Mouse (Mus musculus) heart, postnatal 10 days (tissue): ENCODE results near the gene Slc26a11. TPM values are rescaled to one million over a fixed set of nuclear protein-coding genes. Genes with fewer than 3 reads are reported as not detected.

Experiments
- DNase-seq, 2 experiments: peaks; one replicate each; pipeline ENCODE4 v3.0.0; 2021
- intact Hi-C: fragments of 180-260 bp; cut with DNase I; formaldehyde crosslinking; loops from one replicate; pipeline ENCODE4 v1.15.1; 2025
- total RNA-seq, 2 experiments: library from RNA; stranded (reverse); gene quantifications; 2 replicates each; pipeline ENCODE4 v1.2.3; 2021

Slc26a11 gene
- 1 to 10 TPM; 3.7 to 5.0 TPM for total RNA-seq

- peak; percentile 91 to 94 for DNase-seq
- intact Hi-C loops, result no loop called here
Measured at GRCm38 (mm10) chr11:119355443-119356385, at the start of gene Slc26a11, which contains the start of gene Sgsh. Gene Slc26a11, plus strand, starts transcription at chr11:119355557. Gene Sgsh, minus strand, starts transcription at chr11:119355536.

- intact Hi-C loops, result no loop called here
Measured at GRCm38 (mm10) chr11:119306762-119307657, 48.3 kb upstream of the Slc26a11 start.

GRCm38 (mm10) chr11:119307658-119307867 is 47.8 kb upstream of the Slc26a11 start, which contains the start of gene Card14:
Gene Card14, plus strand, starts transcription at chr11:119307768.
- DNase-seq, result no peak
- intact Hi-C loops, result no loop called here

More at GRCm38 (mm10) chr11:119306762-119307657, 48.3 kb upstream of the Slc26a11 start:
- DNase-seq, result no peak

GRCm38 (mm10) chr11:119307916-119308315 is 47.4 kb upstream of the Slc26a11 start:
- intact Hi-C loops, result no loop called here
- no peak for DNase-seq

GRCm38 (mm10) chr11:119310621-119311020 is 44.7 kb upstream of the Slc26a11 start:
- no peak for DNase-seq
- intact Hi-C loops, result no loop called here

- DNase-seq, result no peak
- intact Hi-C loops, result no loop called here
Measured at GRCm38 (mm10) chr11:119314252-119314936, 41.0 kb upstream of the Slc26a11 start.

GRCm38 (mm10) chr11:119316720-119317119 is 38.6 kb upstream of the Slc26a11 start:
- intact Hi-C loops, result no loop called here
- peak; percentile 37 to 41 for DNase-seq

- intact Hi-C loops, result no loop called here
- DNase-seq, result no peak
Measured at GRCm38 (mm10) chr11:119322521-119322920, 32.8 kb upstream of the Slc26a11 start.

GRCm38 (mm10) chr11:119325068-119325467 is 30.3 kb upstream of the Slc26a11 start:
- intact Hi-C loops, result no loop called here
- no peak for DNase-seq

GRCm38 (mm10) chr11:119330592-119330991 is 24.8 kb upstream of the Slc26a11 start:
- intact Hi-C loops, result no loop called here
- no peak for DNase-seq

- DNase-seq, result no peak
- intact Hi-C loops, result no loop called here
Measured at GRCm38 (mm10) chr11:119331970-119332369, 23.4 kb upstream of the Slc26a11 start.

- intact Hi-C loops, result loop anchor here (1.0 to 5.0 kb wide), 4 partner anchors 25 to 152 kb away; no protein-coding TSS in a partner anchor
- DNase-seq, result no peak
Measured at GRCm38 (mm10) chr11:119338271-119339059, 16.9 kb upstream of the Slc26a11 start.

GRCm38 (mm10) chr11:119339179-119339578 is 16.2 kb upstream of the Slc26a11 start:
- DNase-seq, result no peak
- intact Hi-C loops, result loop anchor here (1.0 to 5.0 kb wide), 4 partner anchors 24 to 151 kb away; no protein-coding TSS in a partner anchor

GRCm38 (mm10) chr11:119339637-119340036 is 15.7 kb upstream of the Slc26a11 start:
- DNase-seq, result peak; percentile 71 to 82
- intact Hi-C loops, result loop anchor here (1.0 to 5.0 kb wide), 4 partner anchors 24 to 151 kb away; no protein-coding TSS in a partner anchor

GRCm38 (mm10) chr11:119344178-119344577 is 11.2 kb upstream of the Slc26a11 start:
- DNase-seq, result peak; percentile 39 to 49
- intact Hi-C loops, result no loop called here

- no peak for DNase-seq
- intact Hi-C loops, result no loop called here
Measured at GRCm38 (mm10) chr11:119344865-119345264, 10.5 kb upstream of the Slc26a11 start.

- no peak for DNase-seq
- intact Hi-C loops, result no loop called here
Measured at GRCm38 (mm10) chr11:119347125-119347524, 8.2 kb upstream of the Slc26a11 start.

GRCm38 (mm10) chr11:119352113-119352512 is 3.2 kb upstream of the Slc26a11 start:
- DNase-seq, result no peak
- intact Hi-C loops, result no loop called here

- no peak for DNase-seq
- intact Hi-C loops, result no loop called here
Measured at GRCm38 (mm10) chr11:119353946-119354345, 1.4 kb upstream of the Slc26a11 start.
